ENCODE assay signal across 11 mouse cellular contexts in genomic region chr12:79534778-79535177, GRCm38 (mm10).
DNase-seq lines count a peak whose midpoint lies in the region; ATAC-seq and TF ChIP-seq lines count a peak whose summit lies in the region.
"Had no signal": no experiment of that assay in that cellular context is flagged by ENCODE, and none has a peak within 500 bp of the region (broad histone marks: within the 10 kb centered on the region; RNA-seq: fewer than 3 reads in every experiment).

No protein-coding gene starts in this region.

- H3K27ac ChIP-seq in gastrocnemius, adult 2 months: peak overlapping the region; percentile 88
- peak overlapping the region; percentile 41 for H3K27ac ChIP-seq in kidney, embryonic 15.5 days
- H3K27ac ChIP-seq in stomach, embryonic 14.5 days (ENCODE audit: low read length): peak overlapping the region; percentile 66

- no peak for TF ChIP-seq CTCF in gastrocnemius, adult 2 months (IDR thresholded peaks at IDR 0.05)

- no peak overlapping the region for H3K4me2 ChIP-seq in kidney, embryonic 15.5 days
- no peak overlapping the region for H3K4me2 ChIP-seq in stomach, embryonic 14.5 days (replicated peaks; ENCODE audit: low read depth, low read length)

- no peaks in the 10 kb centered on the region for H3K9me3 ChIP-seq in kidney, embryonic 15.5 days (replicated peaks)
- no peaks in the 10 kb centered on the region; the same call in 1 of the 2 replicates for H3K9me3 ChIP-seq in stomach, embryonic 14.5 days (ENCODE audit: control insufficient read depth, low read depth, low read length)

- H3K27me3 ChIP-seq in kidney, embryonic 15.5 days: no peaks in the 10 kb centered on the region
- H3K27me3 ChIP-seq in stomach, embryonic 14.5 days (ENCODE audit: control insufficient read depth, insufficient read depth, low read length): no peaks in the 10 kb centered on the region

- intact Hi-C loops in gastrocnemius, adult 2 months (cut with DNase I): loop anchor here (5.0 to 10.0 kb wide), 3 partner anchors 68 to 350 kb away; no protein-coding TSS in a partner anchor

- H3K9ac ChIP-seq in kidney, embryonic 15.5 days: no peak overlapping the region
- no peak overlapping the region for H3K9ac ChIP-seq in stomach, embryonic 14.5 days (replicated peaks; ENCODE audit: low read depth, low read length)

- no peak for ATAC-seq in kidney, embryonic 15.5 days (replicated peaks; ENCODE audit: low FRiP score)
- ATAC-seq in stomach, embryonic 14.5 days (ENCODE audit: insufficient number of reproducible peaks, insufficient read depth, low FRiP score, low read depth): no peak
- ATAC-seq in monocyte, adult 5-6 weeks (replicated peaks; ENCODE audit: insufficient number of reproducible peaks, low FRiP score, low TSS enrichment, poor library complexity, severe bottlenecking): no peak

- H3K4me3 ChIP-seq in gastrocnemius, adult 2 months: no peak overlapping the region
- H3K4me3 ChIP-seq in kidney, embryonic 15.5 days (replicated peaks): no peak overlapping the region
- no peak overlapping the region for H3K4me3 ChIP-seq in stomach, embryonic 14.5 days (ENCODE audit: low read depth, low read length)

- H3K36me3 ChIP-seq in kidney, embryonic 15.5 days: no peaks in the 10 kb centered on the region
- H3K36me3 ChIP-seq in stomach, embryonic 14.5 days (ENCODE audit: control insufficient read depth, insufficient read depth, low read length): no peaks in the 10 kb centered on the region

- 55% methylated on average over 1 of the region's 1 CpGs for WGBS in kidney, embryonic 15.5 days
- WGBS in stomach, embryonic 14.5 days: 42% methylated on average over 1 of the region's 1 CpGs

- H3K4me1 ChIP-seq in kidney, embryonic 15.5 days: peaks cover 46% of the 10 kb centered on the region
- peaks cover 31% of the 10 kb centered on the region for H3K4me1 ChIP-seq in stomach, embryonic 14.5 days (ENCODE audit: control insufficient read depth, insufficient read depth, low read length)

- no peak for DNase-seq in gastrocnemius, adult 2 months
- no peak for DNase-seq in gastrocnemius, postnatal 4 days (ENCODE audit: low spot score in 2 of 2)
- DNase-seq in kidney, adult 8-10 months: no peak
- peak; percentile 71 for DNase-seq in hindlimb bud, embryonic 11.5 days (ENCODE audit: extremely low spot score, low read depth, low spot score)
- no peak for DNase-seq in T-cell, adult 2 months (ENCODE audit: low spot score)
- DNase-seq: adrenal gland, adult 8-10 months; gastrocnemius, postnatal 36 days; kidney, postnatal 25 days had no signal
